9 mouse cellular contexts compared by ENCODE assay signal in genomic region chr2:11552966-11553451, GRCm38 (mm10). TPM values are rescaled to one million over a fixed set of nuclear protein-coding genes. Genes with fewer than 3 reads are reported as not detected.
DNase-seq lines count a peak whose midpoint lies in the region; ATAC-seq lines count a peak whose summit lies in the region.
"Had no signal": no experiment of that assay in that cellular context is flagged by ENCODE, and none has a peak within 500 bp of the region (broad histone marks: within the 10 kb centered on the region; RNA-seq: fewer than 3 reads in every experiment).

No protein-coding gene starts in this region.

- peak overlapping the region; percentile 60 for H3K9ac ChIP-seq in embryonic facial prominence, embryonic 11.5 days (replicated peaks; ENCODE audit: low read length)
- H3K9ac ChIP-seq in limb, embryonic 12.5 days (replicated peaks) = peak overlapping the region; percentile 62; the same call in 1 of the 2 replicates
- H3K9ac ChIP-seq in midbrain, embryonic 16.5 days (ENCODE audit: low read depth, low read length) = peak overlapping the region; percentile 70

- no peak for ATAC-seq in embryonic facial prominence, embryonic 11.5 days (replicated peaks; ENCODE audit: insufficient number of reproducible peaks, low FRiP score, low TSS enrichment, low read depth)
- ATAC-seq in limb, embryonic 12.5 days (ENCODE audit: insufficient number of reproducible peaks, insufficient read depth, low FRiP score, low TSS enrichment, low read depth) = peak; percentile 23; the same call in 1 of the 2 replicates
- ATAC-seq in midbrain, embryonic 16.5 days = peak; percentile 26

- peak overlapping the region; percentile 88 for H3K4me2 ChIP-seq in embryonic facial prominence, embryonic 11.5 days (ENCODE audit: low read depth, low read length)
- peak overlapping the region; percentile 96 for H3K4me2 ChIP-seq in limb, embryonic 12.5 days
- peak overlapping the region; percentile 94 for H3K4me2 ChIP-seq in midbrain, embryonic 16.5 days (ENCODE audit: low read length)

- H3K9me3 ChIP-seq in embryonic facial prominence, embryonic 11.5 days (replicated peaks; ENCODE audit: control insufficient read depth, low read length) = no peaks in the 10 kb centered on the region
- H3K9me3 ChIP-seq in hindbrain, embryonic 10.5 days = no peaks in the 10 kb centered on the region
- H3K9me3 ChIP-seq in limb, embryonic 12.5 days = no peaks in the 10 kb centered on the region
- H3K9me3 ChIP-seq in midbrain, embryonic 16.5 days (replicated peaks; ENCODE audit: control insufficient read depth, low read length, poor library complexity, severe bottlenecking) = no peaks in the 10 kb centered on the region
- H3K9me3 ChIP-seq: G1E had no signal

- H3K4me3 ChIP-seq in embryonic facial prominence, embryonic 11.5 days (ENCODE audit: low read depth, low read length) = peak overlapping the region; percentile 47
- H3K4me3 ChIP-seq in hindbrain, embryonic 10.5 days = peak overlapping the region; percentile 67
- H3K4me3 ChIP-seq in limb, embryonic 12.5 days (replicated peaks) = peak overlapping the region; percentile 57
- H3K4me3 ChIP-seq in midbrain, embryonic 16.5 days (ENCODE audit: low read depth, low read length) = peak overlapping the region; percentile 61

- H3K4me1 ChIP-seq in embryonic facial prominence, embryonic 11.5 days (ENCODE audit: control insufficient read depth, insufficient read depth, low read length) = no peaks in the 10 kb centered on the region
- H3K4me1 ChIP-seq in hindbrain, embryonic 10.5 days (replicated peaks) = peaks cover 24% of the 10 kb centered on the region
- H3K4me1 ChIP-seq in limb, embryonic 12.5 days (replicated peaks) = peaks cover 15% of the 10 kb centered on the region
- H3K4me1 ChIP-seq in midbrain, embryonic 16.5 days (ENCODE audit: control insufficient read depth, insufficient read depth, low read length) = peaks cover 9% of the 10 kb centered on the region

- 4% methylated on average over 15 of the region's 15 CpGs for WGBS in embryonic facial prominence, embryonic 11.5 days
- WGBS in hindbrain, embryonic 10.5 days = 3% methylated on average over 15 of the region's 15 CpGs
- 4% methylated on average over 15 of the region's 15 CpGs for WGBS in limb, embryonic 12.5 days
- WGBS in midbrain, embryonic 16.5 days = 4% methylated on average over 15 of the region's 15 CpGs

- H3K27ac ChIP-seq in embryonic facial prominence, embryonic 11.5 days (replicated peaks; ENCODE audit: low read depth, low read length) = no peak overlapping the region
- peak overlapping the region; percentile 78; the same call in 1 of the 2 replicates for H3K27ac ChIP-seq in hindbrain, embryonic 10.5 days
- H3K27ac ChIP-seq in limb, embryonic 12.5 days = no peak overlapping the region
- H3K27ac ChIP-seq in midbrain, embryonic 16.5 days (ENCODE audit: low read length) = no peak overlapping the region

- peak; percentile 39 to 56 for DNase-seq in heart, adult 18-20 months
- no peak for DNase-seq in heart, adult 11 months
- peak; percentile 33 for DNase-seq in R1 (ENCODE audit: low read depth, low spot score)
- peak; percentile 5 for DNase-seq in embryonic facial prominence, embryonic 11.5 days (ENCODE audit: low spot score)
- DNase-seq in hindbrain, embryonic 10.5 days (ENCODE audit: low spot score) = peak; percentile 36
- no peak for DNase-seq in yolk sac, embryonic 10.5 days (ENCODE audit: low spot score)

- H3K36me3 ChIP-seq in embryonic facial prominence, embryonic 11.5 days (replicated peaks; ENCODE audit: control insufficient read depth, insufficient read depth, low read depth, low read length) = no peaks in the 10 kb centered on the region
- no peaks in the 10 kb centered on the region for H3K36me3 ChIP-seq in hindbrain, embryonic 10.5 days
- no peaks in the 10 kb centered on the region for H3K36me3 ChIP-seq in limb, embryonic 12.5 days
- H3K36me3 ChIP-seq in midbrain, embryonic 16.5 days (ENCODE audit: control insufficient read depth, insufficient read depth, low read length) = no peaks in the 10 kb centered on the region
- H3K36me3 ChIP-seq: G1E had no signal

- H3K27me3 ChIP-seq in embryonic facial prominence, embryonic 11.5 days (ENCODE audit: control insufficient read depth, insufficient read depth, low read length) = peaks cover 21% of the 10 kb centered on the region
- H3K27me3 ChIP-seq in hindbrain, embryonic 10.5 days (ENCODE audit: insufficient read depth, poor library complexity, severe bottlenecking) = peaks cover 57% of the 10 kb centered on the region
- peaks cover 53% of the 10 kb centered on the region for H3K27me3 ChIP-seq in limb, embryonic 12.5 days
- H3K27me3 ChIP-seq in midbrain, embryonic 16.5 days (ENCODE audit: control insufficient read depth, insufficient read depth, low read depth, low read length) = peaks cover 16% of the 10 kb centered on the region

RNA-seq across cellular contexts. Expression of gene Pfkfb3, which starts 0.9 kb away (rescaled TPM):
- total RNA-seq in heart, adult 18-20 months (2021) = 10 to 100 TPM; 11.3 to 23.2 TPM
- polyA plus RNA-seq in embryonic facial prominence, embryonic 11.5 days (2014; fragmentation: Nextera tagmentation; extraction: Ambion mirVana) = 12.2 and 13.8 TPM in 2 replicates
- polyA plus RNA-seq in hindbrain, embryonic 10.5 days (2016; fragmentation: Nextera tagmentation; extraction: Ambion mirVana) = 14.8 and 15.4 TPM in 2 replicates
- 15.7 and 15.9 TPM in 2 replicates for polyA plus RNA-seq in limb, embryonic 12.5 days (2016; fragmentation: Nextera tagmentation; extraction: Ambion mirVana)
- 34.2 and 35.4 TPM in 2 replicates for polyA plus RNA-seq in midbrain, embryonic 16.5 days (2015; fragmentation: Nextera tagmentation; extraction: Ambion mirVana)
- polyA plus RNA-seq: G1E had no signal

RNA-seq across cellular contexts. Expression of gene Rbm17, which starts 50.9 kb away (rescaled TPM):
- total RNA-seq in heart, adult 18-20 months (2021) = 10 to 100 TPM; 56.4 to 64.0 TPM
- 196 and 220 TPM in 2 replicates for polyA plus RNA-seq in embryonic facial prominence, embryonic 11.5 days (2014; fragmentation: Nextera tagmentation; extraction: Ambion mirVana)
- 160 and 195 TPM in 2 replicates for polyA plus RNA-seq in hindbrain, embryonic 10.5 days (2016; fragmentation: Nextera tagmentation; extraction: Ambion mirVana)
- 189 and 193 TPM in 2 replicates for polyA plus RNA-seq in limb, embryonic 12.5 days (2016; fragmentation: Nextera tagmentation; extraction: Ambion mirVana)
- 132 TPM in 2 replicates for polyA plus RNA-seq in midbrain, embryonic 16.5 days (2015; fragmentation: Nextera tagmentation; extraction: Ambion mirVana)

Comparison
In these comparisons a context has a peak if more than half of its experiments do, and no peak if none do; other contexts are left out.
1. DNase-seq: peak in heart, adult 18-20 months (2 of 2), R1 (single experiment), embryonic facial prominence, embryonic 11.5 days (single experiment) and hindbrain, embryonic 10.5 days (single experiment); none in heart, adult 11 months (single experiment) and yolk sac, embryonic 10.5 days (single experiment).
2. Peak in every context shown above with its lines, with median percentiles within 50 percentile points of each other: H3K4me2 ChIP-seq, H3K4me3 ChIP-seq and H3K9ac ChIP-seq.